8 mouse cellular contexts compared by ENCODE assay signal in genomic region chr14:84440903-84441302, GRCm38 (mm10). TPM values are rescaled to one million over a fixed set of nuclear protein-coding genes. Genes with fewer than 3 reads are reported as not detected.
A peak's percentile ranks its signal among the peaks of the same experiment; 100 is the strongest.
DNase-seq lines count a peak whose midpoint lies in the region; ATAC-seq and TF ChIP-seq lines count a peak whose summit lies in the region.

No protein-coding gene starts in this region.

- ATAC-seq in neural tube, embryonic 15.5 days (ENCODE audit: low FRiP score) = no peak
- ATAC-seq in common myeloid progenitor, adult 5-6 weeks (replicated peaks; ENCODE audit: low read depth, poor library complexity, severe bottlenecking) = 0 out of 2 replicates have a peak, but pooled peaks have one; percentile 14
- ATAC-seq in midbrain, postnatal 0 days (ENCODE audit: low FRiP score) = no peak

- peak; percentile 41 to 42 for DNase-seq in heart, postnatal 14 days
- no peak for DNase-seq in heart, adult 9 months (ENCODE audit: low spot score in 2 of 2)
- peak; percentile 49 for DNase-seq in neural tube, embryonic 10.5 days (ENCODE audit: extremely low spot score, low spot score)
- DNase-seq in midbrain, postnatal 0 days (ENCODE audit: low spot score) = peak; percentile 39
- no peak for DNase-seq in layer of hippocampus, adult 9-10 months (ENCODE audit: low spot score)
- no peak for DNase-seq in ovary, postnatal 10 days (ENCODE audit: low spot score)

- no peak overlapping the region for H3K4me3 ChIP-seq in neural tube, embryonic 15.5 days (replicated peaks)
- no peak overlapping the region for H3K4me3 ChIP-seq in midbrain, postnatal 0 days (ENCODE audit: low read depth, low read length)

- intact Hi-C loops in heart, postnatal 14 days (cut with DNase I) = loop anchor here (5.0 kb wide), 1 partner anchor 1866 kb away; no protein-coding TSS in a partner anchor

- no peak overlapping the region for H3K4me2 ChIP-seq in neural tube, embryonic 15.5 days
- H3K4me2 ChIP-seq in midbrain, postnatal 0 days (ENCODE audit: low read depth, low read length, poor library complexity, severe bottlenecking) = no peak overlapping the region

- no peaks in the 10 kb centered on the region for H3K9me3 ChIP-seq in neural tube, embryonic 15.5 days (replicated peaks)
- no peaks in the 10 kb centered on the region for H3K9me3 ChIP-seq in midbrain, postnatal 0 days (ENCODE audit: low read length)

- peak; percentile 68 for TF ChIP-seq CTCF in midbrain, postnatal 0 days (IDR thresholded peaks at IDR 0.05)

- no peak overlapping the region for H3K27ac ChIP-seq in neural tube, embryonic 15.5 days (replicated peaks)
- H3K27ac ChIP-seq in midbrain, postnatal 0 days (ENCODE audit: low read depth, low read length) = no peak overlapping the region

- H3K9ac ChIP-seq in neural tube, embryonic 15.5 days (replicated peaks) = no peak overlapping the region
- H3K9ac ChIP-seq in midbrain, postnatal 0 days (replicated peaks; ENCODE audit: low read length, poor library complexity, severe bottlenecking) = no peak overlapping the region

- 6% methylated on average over 2 of the region's 2 CpGs for WGBS in neural tube, embryonic 15.5 days
- 21% methylated on average over 2 of the region's 2 CpGs for WGBS in midbrain, postnatal 0 days

- H3K4me1 ChIP-seq in neural tube, embryonic 15.5 days = no peaks in the 10 kb centered on the region
- no peaks in the 10 kb centered on the region for H3K4me1 ChIP-seq in midbrain, postnatal 0 days (ENCODE audit: insufficient read depth, low read length)

- H3K36me3 ChIP-seq in neural tube, embryonic 15.5 days = no peaks in the 10 kb centered on the region
- no peaks in the 10 kb centered on the region for H3K36me3 ChIP-seq in midbrain, postnatal 0 days (ENCODE audit: insufficient read depth, low read length)

- no peaks in the 10 kb centered on the region for H3K27me3 ChIP-seq in neural tube, embryonic 15.5 days (replicated peaks)
- no peaks in the 10 kb centered on the region for H3K27me3 ChIP-seq in midbrain, postnatal 0 days (ENCODE audit: insufficient read depth, low read length)

RNA-seq across cellular contexts. Expression of gene Pcdh17, which starts 2.5 kb away (rescaled TPM):
- 10 to 100 TPM in 1 of 2 experiments, 1 to 10 TPM in 1; 9.6 to 10.2 TPM for total RNA-seq in heart, postnatal 14 days (2021)
- 28.6 and 32.8 TPM in 2 replicates for polyA plus RNA-seq in neural tube, embryonic 15.5 days (2015; fragmentation: Nextera tagmentation; extraction: Ambion mirVana)
- 0.14 TPM in 1 of 2 replicates, not detected in the other for total RNA-seq in common myeloid progenitor, adult 5-6 weeks (2017)
- total RNA-seq in midbrain, postnatal 0 days (2014; rRNA removed) = 79.3 and 81.2 TPM in 2 replicates
- polyA plus RNA-seq in midbrain, postnatal 0 days (2015; fragmentation: Nextera tagmentation; extraction: Ambion mirVana) = 33.8 and 42.2 TPM in 2 replicates

Comparison
In these comparisons a context has a peak if more than half of its experiments do, and no peak if none do; other contexts are left out.
1. DNase-seq: peak in heart, postnatal 14 days (2 of 2), neural tube, embryonic 10.5 days (single experiment) and midbrain, postnatal 0 days (single experiment); none in heart, adult 9 months (0 of 2), layer of hippocampus, adult 9-10 months (single experiment) and ovary, postnatal 10 days (single experiment).